Mouse (Mus musculus): ENCODE measurements around the gene Rhbdd3.
A peak's percentile ranks its signal among the peaks of the same experiment; 100 is the strongest.
"Not testable (repeated sequence)": the region's sequence is repeated elsewhere in the genome, so short reads cannot be mapped to it uniquely, and the experiment has no call there.

Gene Rhbdd3

GRCm38 (mm10) chr11:5064282-5065055, 34.3 kb upstream of the Rhbdd3 start:
- DNase-seq (ENCODE audit: extremely low read depth, insufficient read length, low spot score): peak; percentile 46

- peak; percentile 93 for DNase-seq (ENCODE audit: extremely low read depth, insufficient read length, low spot score)
Observed at GRCm38 (mm10) chr11:5065056-5065821, 33.5 kb upstream of the Rhbdd3 start, which contains the start of gene Gas2l1. Gas2l1 (minus strand) TSS chr11:5065327.

GRCm38 (mm10) chr11:5067063-5067462, 31.7 kb upstream of the Rhbdd3 start:
- DNase-seq (ENCODE audit: extremely low read depth, insufficient read length, low spot score): no peak

GRCm38 (mm10) chr11:5068126-5068971, 30.4 kb upstream of the Rhbdd3 start:
- DNase-seq (ENCODE audit: extremely low read depth, insufficient read length, low spot score): no peak

- no peak for DNase-seq (ENCODE audit: extremely low read depth, insufficient read length, low spot score)
Observed at GRCm38 (mm10) chr11:5074882-5075281, 23.8 kb upstream of the Rhbdd3 start.

- no peak for DNase-seq (ENCODE audit: extremely low read depth, insufficient read length, low spot score)
Observed at GRCm38 (mm10) chr11:5075760-5076159, 23.0 kb upstream of the Rhbdd3 start.

GRCm38 (mm10) chr11:5076843-5077242, 21.9 kb upstream of the Rhbdd3 start:
- DNase-seq (ENCODE audit: extremely low read depth, insufficient read length, low spot score): not testable (repeated sequence)

- DNase-seq (ENCODE audit: extremely low read depth, insufficient read length, low spot score): no peak
Observed at GRCm38 (mm10) chr11:5089147-5089546, 9.6 kb upstream of the Rhbdd3 start.

- no peak for DNase-seq (ENCODE audit: extremely low read depth, insufficient read length, low spot score)
Observed at GRCm38 (mm10) chr11:5091706-5092105, 7.0 kb upstream of the Rhbdd3 start.

GRCm38 (mm10) chr11:5095877-5096276, 2.8 kb upstream of the Rhbdd3 start:
- no peak for DNase-seq (ENCODE audit: extremely low read depth, insufficient read length, low spot score)

GRCm38 (mm10) chr11:5096480-5097020, 2.2 kb upstream of the Rhbdd3 start:
- no peak for DNase-seq (ENCODE audit: extremely low read depth, insufficient read length, low spot score)

GRCm38 (mm10) chr11:5098035-5098735, 541 bp upstream of the Rhbdd3 start:
- DNase-seq (ENCODE audit: extremely low read depth, insufficient read length, low spot score): peak; percentile 66

- DNase-seq (ENCODE audit: extremely low read depth, insufficient read length, low spot score): peak; percentile 72
Observed at GRCm38 (mm10) chr11:5099576-5100183, 954 bp downstream of the Rhbdd3 start.

GRCm38 (mm10) chr11:5100283-5100682, 1.6 kb downstream of the Rhbdd3 start:
- no peak for DNase-seq (ENCODE audit: extremely low read depth, insufficient read length, low spot score)

- no peak for DNase-seq (ENCODE audit: extremely low read depth, insufficient read length, low spot score)
Observed at GRCm38 (mm10) chr11:5100801-5101200, 2.1 kb downstream of the Rhbdd3 start.

GRCm38 (mm10) chr11:5101641-5102040, 2.9 kb downstream of the Rhbdd3 start:
- no peak for DNase-seq (ENCODE audit: extremely low read depth, insufficient read length, low spot score)

- no peak for DNase-seq (ENCODE audit: extremely low read depth, insufficient read length, low spot score)
Observed at GRCm38 (mm10) chr11:5102384-5102783, 3.7 kb downstream of the Rhbdd3 start.

GRCm38 (mm10) chr11:5103986-5104509, 5.3 kb downstream of the Rhbdd3 start:
- no peak for DNase-seq (ENCODE audit: extremely low read depth, insufficient read length, low spot score)

- DNase-seq (ENCODE audit: extremely low read depth, insufficient read length, low spot score): no peak
Observed at GRCm38 (mm10) chr11:5109441-5109840, 10.7 kb downstream of the Rhbdd3 start.

Measured in 3134 (cell line).